Mouse (Mus musculus): Measurements from ENCODE around the gene Dact3. TPM values are rescaled to one million over a fixed set of nuclear protein-coding genes. Genes with fewer than 3 reads are reported as not detected.

Gene Dact3
- total RNA-seq, 2 experiments from 2014 or later, result 188 to 196 TPM

DNA sequence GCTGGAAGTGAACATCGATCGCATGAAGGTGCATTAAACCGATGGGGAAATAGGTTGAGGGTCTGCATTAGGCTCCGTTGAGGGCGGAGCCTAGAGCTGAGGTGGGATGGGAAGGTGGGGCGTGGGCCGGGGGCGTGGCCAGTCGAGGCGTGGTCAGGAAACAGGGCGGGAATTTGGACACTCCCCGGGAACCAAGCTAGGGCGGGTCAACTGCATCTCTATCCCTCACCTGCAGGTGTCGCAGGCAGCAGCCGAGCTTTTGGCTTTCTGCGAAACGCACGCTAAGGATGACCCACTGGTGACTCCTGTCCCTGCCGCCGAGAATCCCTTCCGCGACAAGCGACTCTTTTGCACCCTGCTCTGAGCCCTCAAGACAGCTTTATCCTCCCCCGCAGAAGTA, 19.9 kb downstream of the Dact3 start:
- H3K27ac ChIP-seq, result no peak overlapping the region
- DNase-seq (ENCODE audit: extremely low spot score in 1 of 2, low spot score in 2 of 2), result peak; percentile 72 to 83
- H3K4me3 ChIP-seq, result peak overlapping the region; percentile 21; the same call in 1 of the 2 replicates
- intact Hi-C loops (cut with DNase I), result loop anchor here (1.0 kb wide), 1 partner anchor 18 kb away; no protein-coding TSS in a partner anchor
- TF ChIP-seq CTCF (IDR thresholded peaks at IDR 0.05), result peak; percentile 88

DNA sequence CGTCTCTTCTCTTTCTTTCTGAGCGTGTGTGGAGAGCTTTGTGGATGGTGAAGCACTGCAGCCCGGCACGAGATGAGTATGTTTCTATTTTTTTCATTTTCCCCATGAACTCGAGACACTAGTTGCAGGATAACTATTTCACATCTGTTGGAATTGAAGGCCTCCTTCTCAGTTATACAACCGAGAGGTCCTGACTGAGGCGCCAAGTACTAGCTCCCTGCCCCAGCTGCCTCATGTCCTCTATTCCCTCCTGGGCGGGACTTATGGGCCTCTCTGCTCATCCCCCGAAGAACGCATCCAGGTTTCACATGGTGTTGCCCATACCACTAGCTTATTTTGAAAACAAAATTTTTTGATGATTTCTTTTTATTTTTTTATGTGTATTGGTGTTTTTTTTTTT, 20.4 kb downstream of the Dact3 start:
- H3K27ac ChIP-seq, result no peak overlapping the region
- no peak for TF ChIP-seq CTCF (IDR thresholded peaks at IDR 0.05)
- H3K4me3 ChIP-seq, result no peak overlapping the region
- DNase-seq (ENCODE audit: extremely low spot score in 1 of 2, low spot score in 2 of 2), result no peak
- intact Hi-C loops (cut with DNase I), result loop anchor here (1.0 kb wide), 1 partner anchor 18 kb away; no protein-coding TSS in a partner anchor

DNA sequence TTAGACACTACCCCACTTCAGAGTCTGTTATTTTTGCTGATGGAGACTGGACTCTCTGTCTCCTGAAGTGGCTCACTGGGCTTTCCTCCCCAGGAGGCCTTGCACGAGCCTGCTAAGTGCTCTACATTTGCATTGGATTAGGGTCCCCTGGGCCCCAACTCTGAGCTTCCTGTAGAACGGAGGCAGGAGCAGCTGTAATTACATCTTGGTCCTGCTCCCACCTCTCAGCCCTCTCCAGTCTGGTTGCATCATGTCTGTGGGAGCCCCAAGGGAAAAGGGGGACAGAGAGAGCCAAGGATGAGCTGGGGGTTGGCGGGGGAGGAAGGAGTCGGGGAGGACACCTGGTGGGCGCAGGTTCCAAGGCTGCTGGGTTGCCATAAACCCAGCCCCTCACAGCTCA, 25.4 kb downstream of the Dact3 start:
- no peak for TF ChIP-seq CTCF (IDR thresholded peaks at IDR 0.05)
- Histone ChIP-seq H3K27ac (no peak overlapping the region), H3K4me3 (no peak overlapping the region)
- no peak for DNase-seq (ENCODE audit: extremely low spot score in 1 of 2, low spot score in 2 of 2)
- intact Hi-C loops (cut with DNase I), result loop anchor here (5.0 kb wide), 1 partner anchor 38 kb away; no protein-coding TSS in a partner anchor

- TF ChIP-seq CTCF (IDR thresholded peaks at IDR 0.05), result no peak
- intact Hi-C loops (cut with DNase I), result loop anchor here (5.0 kb wide), 1 partner anchor 41 kb away; no protein-coding TSS in a partner anchor
- H3K27ac ChIP-seq, result no peak overlapping the region
- H3K4me3 ChIP-seq, result no peak overlapping the region
- DNase-seq (ENCODE audit: extremely low spot score in 1 of 2, low spot score in 2 of 2), result no peak
These were observed 28.4 kb downstream of the Dact3 start for GRCm38 (mm10) chr7:16903439-16903955.

DNA sequence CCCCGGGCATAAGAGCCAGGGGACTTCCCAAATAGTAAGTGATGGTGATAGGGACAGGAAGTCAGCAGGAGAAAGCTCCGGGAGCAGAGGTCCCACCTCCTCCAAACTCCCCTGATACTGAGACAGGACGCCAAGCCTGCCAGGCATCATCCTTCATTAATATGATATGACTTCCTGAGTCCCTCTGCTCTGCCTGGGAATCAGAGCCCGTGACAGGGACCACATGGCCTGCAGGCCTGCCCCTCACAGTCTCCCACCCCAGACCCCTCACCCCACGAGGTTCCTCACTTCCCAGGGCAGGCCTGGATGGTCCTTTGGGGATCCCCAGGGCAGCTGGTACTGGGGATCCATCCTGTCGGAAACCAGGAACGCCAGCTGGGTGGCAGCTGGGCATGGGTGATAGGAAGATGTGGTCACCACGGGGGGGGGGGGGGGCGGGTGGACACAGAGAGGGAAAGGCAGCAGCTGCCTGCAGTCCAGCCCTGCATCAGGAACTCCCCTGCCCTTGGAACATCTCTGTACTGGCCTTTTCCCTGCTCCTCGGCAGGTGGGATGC, 29.1 kb downstream of the Dact3 start:
- DNase-seq (ENCODE audit: extremely low spot score in 1 of 2, low spot score in 2 of 2), result no peak
- H3K27ac ChIP-seq, result no peak overlapping the region
- H3K4me3 ChIP-seq, result no peak overlapping the region
- TF ChIP-seq CTCF (IDR thresholded peaks at IDR 0.05), result no peak
- intact Hi-C loops (cut with DNase I), result loop anchor here (5.0 kb wide), 1 partner anchor 42 kb away; no protein-coding TSS in a partner anchor

DNA sequence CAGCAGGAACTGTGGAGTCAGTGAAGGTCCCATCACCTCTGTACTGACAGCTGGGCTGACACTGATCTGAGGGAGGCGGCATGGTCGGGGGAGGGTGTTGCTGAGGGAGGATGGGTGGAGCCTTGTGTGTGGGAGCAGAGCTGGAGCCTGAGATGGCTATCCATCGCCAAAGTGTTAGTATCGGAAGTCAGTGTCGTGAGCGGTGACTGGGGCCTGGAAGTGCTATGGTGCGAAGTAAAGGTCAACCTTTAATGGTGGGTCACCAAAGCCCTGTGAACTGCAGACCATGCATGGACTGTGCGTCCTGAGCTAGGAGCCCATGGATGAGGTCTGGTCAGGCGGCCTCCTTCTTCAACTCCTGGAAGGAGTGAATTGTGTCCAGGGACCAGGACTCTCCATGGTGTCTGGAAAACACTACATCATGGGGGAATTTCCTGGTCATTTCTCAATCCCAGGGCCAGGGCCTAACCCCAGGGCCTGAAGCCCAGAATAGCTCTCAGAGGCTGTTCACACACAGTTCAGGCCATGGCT, 30.4 kb downstream of the Dact3 start:
- Histone ChIP-seq H3K4me3 (no peak overlapping the region), H3K27ac (no peak overlapping the region)
- no peak for TF ChIP-seq CTCF (IDR thresholded peaks at IDR 0.05)
- intact Hi-C loops (cut with DNase I), result no loop called here
- DNase-seq (ENCODE audit: extremely low spot score in 1 of 2, low spot score in 2 of 2), result no peak

DNA sequence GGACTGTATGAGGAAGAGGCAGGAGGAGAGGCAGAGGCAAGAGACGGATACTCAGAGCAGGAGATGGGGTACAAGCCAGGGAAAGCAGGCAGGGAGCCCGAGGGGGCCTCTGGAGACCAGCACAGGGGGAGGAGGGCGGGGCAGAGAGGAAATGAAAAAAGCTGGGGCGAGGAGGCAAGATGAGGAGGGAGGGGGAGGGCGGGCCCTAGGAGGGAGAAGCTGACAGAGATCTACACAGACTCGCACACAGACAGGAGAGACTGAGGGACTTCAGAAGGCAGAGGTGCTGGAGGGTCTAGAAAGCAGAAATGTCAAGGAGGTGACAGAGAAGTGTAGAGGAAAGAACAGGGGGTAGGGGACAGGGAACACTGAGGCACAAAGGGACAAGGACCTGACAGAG, 31.2 kb downstream of the Dact3 start, which contains the start of gene Ptgir:
Gene Ptgir, plus strand, starts transcription at position 210 of the 400 bp plus-strand sequence.
- no peak for DNase-seq (ENCODE audit: extremely low spot score in 1 of 2, low spot score in 2 of 2)
- Histone ChIP-seq H3K27ac (no peak within 1 kb of the TSS), H3K4me3 (no peak within 1 kb of the TSS)
- intact Hi-C loops (cut with DNase I), result no loop called here
- TF ChIP-seq CTCF (IDR thresholded peaks at IDR 0.05), result no peak

GRCm38 (mm10) chr7:16906889-16907559, 31.9 kb downstream of the Dact3 start:
- intact Hi-C loops (cut with DNase I), result no loop called here
- no peak for TF ChIP-seq CTCF (IDR thresholded peaks at IDR 0.05)
- no peak overlapping the region for H3K27ac ChIP-seq
- no peak for DNase-seq (ENCODE audit: extremely low spot score in 1 of 2, low spot score in 2 of 2)
- no peak overlapping the region for H3K4me3 ChIP-seq

DNA sequence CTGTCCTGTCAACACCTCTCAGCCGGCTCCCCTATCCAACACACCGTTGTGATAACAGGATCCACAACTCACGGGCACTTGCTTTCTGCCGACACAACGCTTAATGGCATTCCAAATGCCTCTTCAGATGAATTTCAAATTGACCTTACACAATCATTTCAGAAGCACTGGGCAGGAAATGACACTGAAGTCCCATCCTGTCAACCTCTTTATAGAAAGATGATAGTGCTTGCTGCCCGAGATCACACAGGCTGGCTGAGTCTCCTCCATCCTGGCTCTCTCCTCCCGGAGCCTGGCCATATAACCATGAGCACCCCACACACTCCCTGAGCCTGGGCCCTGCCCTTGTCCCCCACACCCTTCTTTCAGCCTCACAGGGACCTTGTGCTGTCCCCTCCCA, 32.7 kb downstream of the Dact3 start:
- intact Hi-C loops (cut with DNase I), result no loop called here
- Histone ChIP-seq H3K4me3 (no peak overlapping the region), H3K27ac (no peak overlapping the region)
- no peak for DNase-seq (ENCODE audit: extremely low spot score in 1 of 2, low spot score in 2 of 2)
- TF ChIP-seq CTCF (IDR thresholded peaks at IDR 0.05), result no peak

DNA sequence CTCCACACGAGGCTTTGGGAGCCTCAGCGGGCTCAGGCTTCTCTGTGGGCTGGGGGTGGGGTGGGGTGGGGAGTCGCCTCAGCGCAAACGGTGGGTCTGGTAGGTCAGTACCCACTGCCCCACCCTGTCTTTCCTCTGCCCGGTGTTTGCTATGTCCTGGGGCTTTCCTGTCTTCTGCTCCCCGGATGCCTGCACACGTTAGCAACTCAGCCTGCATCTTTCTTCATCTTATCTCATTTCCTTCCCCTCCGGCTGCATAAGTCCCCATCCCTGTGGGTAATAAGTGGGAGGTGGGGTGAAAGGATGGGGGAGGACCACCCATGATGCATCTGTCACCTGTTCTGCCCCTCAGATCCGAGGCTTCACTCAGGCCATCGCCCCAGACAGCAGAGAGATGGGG, 33.2 kb downstream of the Dact3 start:
- intact Hi-C loops (cut with DNase I), result no loop called here
- DNase-seq (ENCODE audit: extremely low spot score in 1 of 2, low spot score in 2 of 2), result no peak
- Histone ChIP-seq H3K27ac (no peak overlapping the region), H3K4me3 (no peak overlapping the region)
- TF ChIP-seq CTCF (IDR thresholded peaks at IDR 0.05), result no peak

DNA sequence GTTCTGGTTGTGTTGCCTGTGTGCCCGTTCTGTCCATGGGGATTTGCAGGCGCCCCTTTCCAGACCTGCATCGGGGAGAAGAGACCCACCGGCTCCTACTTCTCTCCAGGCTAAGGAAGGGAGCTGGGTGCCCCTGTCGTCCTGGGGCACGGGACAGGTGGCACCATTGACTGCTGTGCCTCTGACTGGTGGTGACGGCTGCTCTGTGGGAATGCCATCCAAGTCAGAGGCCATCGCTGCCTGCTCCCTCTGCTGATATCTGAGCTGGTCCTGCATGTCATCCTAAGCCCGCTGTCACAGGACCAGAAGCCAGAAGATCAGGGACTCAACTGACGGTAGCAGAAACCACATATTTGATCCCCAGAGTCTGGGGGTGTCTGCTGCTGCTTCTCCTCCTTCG, 33.7 kb downstream of the Dact3 start:
- intact Hi-C loops (cut with DNase I), result no loop called here
- TF ChIP-seq CTCF (IDR thresholded peaks at IDR 0.05), result no peak
- no peak for DNase-seq (ENCODE audit: extremely low spot score in 1 of 2, low spot score in 2 of 2)

GRCm38 (mm10) chr7:16909909-16910308, 34.8 kb downstream of the Dact3 start:
- no peak for TF ChIP-seq CTCF (IDR thresholded peaks at IDR 0.05)
- Histone ChIP-seq H3K27ac (no peak overlapping the region), H3K4me3 (no peak overlapping the region)
- no peak for DNase-seq (ENCODE audit: extremely low spot score in 1 of 2, low spot score in 2 of 2)
- intact Hi-C loops (cut with DNase I), result loop anchor here (5.0 kb wide), 1 partner anchor 163 kb away; no protein-coding TSS in a partner anchor

More for the DNA sequence above, 33.7 kb downstream of the Dact3 start:
- H3K27ac ChIP-seq, result no peak overlapping the region
- no peak overlapping the region for H3K4me3 ChIP-seq

Measured in left cerebral cortex, adult 2 months (tissue).